In the genomic region with DNA sequence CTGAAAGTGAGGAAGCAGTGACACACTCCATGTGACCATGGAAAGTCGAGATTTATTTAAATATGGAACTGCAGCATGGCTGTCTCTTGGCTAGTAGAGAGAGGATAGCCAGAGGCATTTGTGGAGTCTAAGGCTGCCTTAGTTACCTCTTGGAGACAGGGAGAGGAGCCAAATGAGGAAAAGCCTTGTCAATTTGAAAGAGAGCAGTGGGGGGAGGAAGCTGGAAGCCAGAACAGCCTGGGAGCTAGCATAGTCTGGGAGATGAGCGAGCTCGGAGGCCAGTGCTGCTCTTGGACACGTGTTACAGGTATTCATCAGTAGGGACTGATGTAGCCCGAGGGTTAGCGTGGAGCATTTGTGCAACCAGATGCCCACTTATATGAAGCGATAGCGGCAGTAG, we compare ENCODE assay signal across 17 mouse cellular contexts. TPM values are rescaled to one million over a fixed set of nuclear protein-coding genes. Genes with fewer than 3 reads are reported as not detected.
DNase-seq lines count a peak whose midpoint lies in the region; ATAC-seq lines count a peak whose summit lies in the region.
"Had no signal": no experiment of that assay in that cellular context is flagged by ENCODE, and none has a peak within 500 bp of the region (broad histone marks: within the 10 kb centered on the region; RNA-seq: fewer than 3 reads in every experiment).

No protein-coding gene starts in this region.

- no peak overlapping the region for H3K9ac ChIP-seq in hindbrain, embryonic 13.5 days
- no peak overlapping the region for H3K9ac ChIP-seq in hindbrain, embryonic 11.5 days (ENCODE audit: low read depth, low read length)
- H3K9ac ChIP-seq in neural tube, embryonic 14.5 days (replicated peaks; ENCODE audit: low read depth, low read length), result no peak overlapping the region
- H3K9ac ChIP-seq in forebrain, embryonic 16.5 days (replicated peaks; ENCODE audit: low read depth, low read length), result no peak overlapping the region
- H3K9ac ChIP-seq in midbrain, embryonic 16.5 days (ENCODE audit: low read depth, low read length), result no peak overlapping the region
- H3K9ac ChIP-seq: intestine, embryonic 15.5 days; limb, embryonic 15.5 days had no signal

- ATAC-seq in hindbrain, embryonic 13.5 days (ENCODE audit: low FRiP score), result peak; percentile 80
- no peak for ATAC-seq in hindbrain, embryonic 11.5 days (ENCODE audit: low FRiP score)
- 0 out of 2 replicates have a peak, but pooled peaks have one; percentile 34 for ATAC-seq in neural tube, embryonic 14.5 days (ENCODE audit: low read depth)
- ATAC-seq in forebrain, embryonic 16.5 days, result peak; percentile 67
- ATAC-seq in midbrain, embryonic 16.5 days, result peak; percentile 86
- ATAC-seq: intestine, embryonic 15.5 days had no signal

- no peaks in the 10 kb centered on the region for H3K36me3 ChIP-seq in hindbrain, embryonic 13.5 days
- H3K36me3 ChIP-seq in hindbrain, embryonic 11.5 days (ENCODE audit: control insufficient read depth, insufficient read depth, low read length), result no peaks in the 10 kb centered on the region
- no peaks in the 10 kb centered on the region for H3K36me3 ChIP-seq in neural tube, embryonic 14.5 days (ENCODE audit: control insufficient read depth, insufficient read depth, low read length)
- H3K36me3 ChIP-seq in forebrain, embryonic 16.5 days (ENCODE audit: control insufficient read depth, insufficient read depth), result no peaks in the 10 kb centered on the region
- H3K36me3 ChIP-seq in midbrain, embryonic 16.5 days (ENCODE audit: control insufficient read depth, insufficient read depth, low read length), result no peaks in the 10 kb centered on the region
- H3K36me3 ChIP-seq: G1E; intestine, embryonic 15.5 days; limb, embryonic 15.5 days had no signal

- H3K9me3 ChIP-seq in hindbrain, embryonic 13.5 days, result no peaks in the 10 kb centered on the region
- no peaks in the 10 kb centered on the region for H3K9me3 ChIP-seq in hindbrain, embryonic 11.5 days (ENCODE audit: control insufficient read depth, low read length)
- no peaks in the 10 kb centered on the region for H3K9me3 ChIP-seq in neural tube, embryonic 14.5 days (ENCODE audit: control insufficient read depth, low read length)
- no peaks in the 10 kb centered on the region for H3K9me3 ChIP-seq in forebrain, embryonic 16.5 days (ENCODE audit: control insufficient read depth, low read length)
- H3K9me3 ChIP-seq in midbrain, embryonic 16.5 days (replicated peaks; ENCODE audit: control insufficient read depth, low read length, poor library complexity, severe bottlenecking), result no peaks in the 10 kb centered on the region
- H3K9me3 ChIP-seq: G1E; intestine, embryonic 15.5 days; limb, embryonic 15.5 days had no signal

- H3K4me3 ChIP-seq in hindbrain, embryonic 13.5 days, result no peak overlapping the region
- no peak overlapping the region for H3K4me3 ChIP-seq in hindbrain, embryonic 11.5 days (ENCODE audit: low read depth, low read length)
- H3K4me3 ChIP-seq in neural tube, embryonic 14.5 days (ENCODE audit: low read depth, low read length), result no peak overlapping the region
- no peak overlapping the region for H3K4me3 ChIP-seq in forebrain, embryonic 16.5 days (replicated peaks; ENCODE audit: low read length)
- no peak overlapping the region for H3K4me3 ChIP-seq in midbrain, embryonic 16.5 days (ENCODE audit: low read depth, low read length)
- H3K4me3 ChIP-seq: intestine, embryonic 15.5 days; limb, embryonic 15.5 days; myocyte had no signal

- no peaks in the 10 kb centered on the region for H3K4me1 ChIP-seq in hindbrain, embryonic 13.5 days (replicated peaks)
- no peaks in the 10 kb centered on the region for H3K4me1 ChIP-seq in hindbrain, embryonic 11.5 days (replicated peaks; ENCODE audit: control insufficient read depth, insufficient read depth, low read length)
- no peaks in the 10 kb centered on the region for H3K4me1 ChIP-seq in neural tube, embryonic 14.5 days (ENCODE audit: control insufficient read depth, insufficient read depth, low read length)
- H3K4me1 ChIP-seq in forebrain, embryonic 16.5 days (replicated peaks; ENCODE audit: control insufficient read depth, insufficient read depth, low read length), result no peaks in the 10 kb centered on the region
- peaks cover 3% of the 10 kb centered on the region; the same call in 1 of the 2 replicates for H3K4me1 ChIP-seq in midbrain, embryonic 16.5 days (ENCODE audit: control insufficient read depth, insufficient read depth, low read length)
- H3K4me1 ChIP-seq: intestine, embryonic 15.5 days; limb, embryonic 15.5 days had no signal

- no peak for DNase-seq in hindbrain, embryonic 11.5 days (ENCODE audit: low spot score)
- DNase-seq in neural tube, embryonic 10.5 days (ENCODE audit: extremely low spot score, low spot score), result no peak
- no peak for DNase-seq in testis, postnatal 10 days (ENCODE audit: low spot score)
- DNase-seq: adrenal gland, postnatal 14 days; kidney, postnatal 25 days; layer of hippocampus, postnatal 36 days; lung, adult 18-20 months; thymus, adult 2 months had no signal

- H3K27ac ChIP-seq in hindbrain, embryonic 13.5 days, result no peak overlapping the region
- H3K27ac ChIP-seq in hindbrain, embryonic 11.5 days (ENCODE audit: low read depth, low read length), result no peak overlapping the region
- no peak overlapping the region for H3K27ac ChIP-seq in neural tube, embryonic 14.5 days (ENCODE audit: low read depth, low read length)
- no peak overlapping the region for H3K27ac ChIP-seq in forebrain, embryonic 16.5 days (ENCODE audit: low read length)
- H3K27ac ChIP-seq in midbrain, embryonic 16.5 days (ENCODE audit: low read length), result no peak overlapping the region
- H3K27ac ChIP-seq: intestine, embryonic 15.5 days; limb, embryonic 15.5 days had no signal

- H3K4me2 ChIP-seq in hindbrain, embryonic 13.5 days, result no peak overlapping the region
- no peak overlapping the region for H3K4me2 ChIP-seq in hindbrain, embryonic 11.5 days (replicated peaks; ENCODE audit: low read depth, low read length)
- H3K4me2 ChIP-seq in neural tube, embryonic 14.5 days (ENCODE audit: low read depth, low read length), result no peak overlapping the region
- no peak overlapping the region for H3K4me2 ChIP-seq in forebrain, embryonic 16.5 days (ENCODE audit: low read length)
- no peak overlapping the region for H3K4me2 ChIP-seq in midbrain, embryonic 16.5 days (ENCODE audit: low read length)
- H3K4me2 ChIP-seq: intestine, embryonic 15.5 days; limb, embryonic 15.5 days had no signal

- no peaks in the 10 kb centered on the region for H3K27me3 ChIP-seq in hindbrain, embryonic 13.5 days
- H3K27me3 ChIP-seq in hindbrain, embryonic 11.5 days (ENCODE audit: control insufficient read depth, insufficient read depth, low read length), result no peaks in the 10 kb centered on the region
- no peaks in the 10 kb centered on the region for H3K27me3 ChIP-seq in neural tube, embryonic 14.5 days (ENCODE audit: control insufficient read depth, insufficient read depth, low read length)
- no peaks in the 10 kb centered on the region for H3K27me3 ChIP-seq in forebrain, embryonic 16.5 days (replicated peaks; ENCODE audit: control insufficient read depth, insufficient read depth, low read length)
- H3K27me3 ChIP-seq in midbrain, embryonic 16.5 days (ENCODE audit: control insufficient read depth, insufficient read depth, low read depth, low read length), result no peaks in the 10 kb centered on the region
- H3K27me3 ChIP-seq: intestine, embryonic 15.5 days; limb, embryonic 15.5 days had no signal

- WGBS in hindbrain, embryonic 13.5 days, result 77% methylated on average over 8 of the region's 8 CpGs
- WGBS in hindbrain, embryonic 11.5 days, result 83% methylated on average over 8 of the region's 8 CpGs
- 87% methylated on average over 8 of the region's 8 CpGs for WGBS in neural tube, embryonic 14.5 days
- WGBS in forebrain, embryonic 16.5 days, result 63% methylated on average over 8 of the region's 8 CpGs
- WGBS in midbrain, embryonic 16.5 days, result 80% methylated on average over 8 of the region's 8 CpGs

RNA-seq across cellular contexts. Expression of gene C130060K24Rik, which starts 46.2 kb away (rescaled TPM):
- 1.3 and 1.7 TPM in 2 replicates for polyA plus RNA-seq in hindbrain, embryonic 13.5 days (2015; fragmentation: Nextera tagmentation; extraction: Ambion mirVana)
- polyA plus RNA-seq in hindbrain, embryonic 11.5 days (2014; fragmentation: Nextera tagmentation; extraction: Ambion mirVana), result 4.4 and 5.7 TPM in 2 replicates
- 0.60 and 0.89 TPM in 2 replicates for polyA plus RNA-seq in neural tube, embryonic 14.5 days (2014; fragmentation: Nextera tagmentation; extraction: Ambion mirVana)
- 0.53 and 0.84 TPM in 2 replicates for polyA plus RNA-seq in forebrain, embryonic 16.5 days (2015; fragmentation: Nextera tagmentation; extraction: Ambion mirVana)
- 1.4 and 1.6 TPM in 2 replicates for polyA plus RNA-seq in midbrain, embryonic 16.5 days (2015; fragmentation: Nextera tagmentation; extraction: Ambion mirVana)
- polyA plus RNA-seq: G1E; heart, embryonic 16.5 days; intestine, embryonic 15.5 days; myocyte; thymus, adult 2 months had no signal
